Mouse (Mus musculus) heart, adult 2 months (tissue): ENCODE results near the gene Psat1.

Source experiments
- CTCF ChIP-seq: fragments of 200-600 bp; IDR thresholded peaks from 2 replicates; pipeline ENCODE4 v1.8.1; 2022; ENCODE audit warnings: antibody characterized with exemption, mild to moderate bottlenecking, moderate library complexity
- POLR2A ChIP-seq: fragments of 200-500 bp; IDR thresholded peaks from 2 replicates; pipeline ENCODE4 v1.6.1; 2011; ENCODE audit warnings: mild to moderate bottlenecking, low read depth, low read length, control low read depth; ENCODE audit not compliant: insufficient read depth

DNA sequence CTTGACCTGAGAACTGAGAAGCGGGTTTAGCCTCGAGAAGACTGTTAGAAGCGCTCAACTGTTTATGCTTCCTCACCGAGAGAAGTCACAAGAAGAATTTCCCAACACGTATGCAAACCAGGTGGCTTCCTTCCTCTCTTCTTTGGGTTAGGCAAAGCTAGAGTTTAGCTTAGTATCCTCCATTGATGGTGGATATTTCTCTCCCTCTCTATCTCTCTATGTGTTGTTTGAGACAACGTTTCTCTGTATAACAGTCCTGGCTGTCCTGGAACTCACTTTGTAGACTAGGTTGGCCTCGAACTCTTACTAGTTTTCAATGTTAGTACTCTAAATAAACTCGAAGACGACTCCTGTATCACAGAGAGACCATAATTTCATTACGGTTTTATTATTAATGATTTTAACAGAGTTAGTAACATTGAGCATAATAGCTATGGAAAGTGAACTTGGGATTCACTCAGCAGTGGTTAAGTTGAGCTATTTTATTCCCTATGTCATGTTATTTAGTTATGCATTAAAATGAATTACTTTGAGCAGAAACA, 38.1 kb upstream of the Psat1 start:
- no peak for TF ChIP-seq POLR2A
- no peak for TF ChIP-seq CTCF
